In genomic region chr1:90838221-90838620, GRCm38 (mm10) we compare ENCODE assay signal across 7 mouse cellular contexts. TPM values are rescaled to one million over a fixed set of nuclear protein-coding genes. Genes with fewer than 3 reads are reported as not detected.
A peak's percentile ranks its signal among the peaks of the same experiment; 100 is the strongest.
DNase-seq lines count a peak whose midpoint lies in the region; ATAC-seq and TF ChIP-seq lines count a peak whose summit lies in the region.

No protein-coding gene starts in this region.

- no peaks in the 10 kb centered on the region for H3K36me3 ChIP-seq in myocyte (ENCODE audit: control insufficient read depth, insufficient read depth)
- no peaks in the 10 kb centered on the region for H3K36me3 ChIP-seq in hindbrain, embryonic 14.5 days (replicated peaks; ENCODE audit: control insufficient read depth, insufficient read depth)

- H3K9me3 ChIP-seq in hindbrain, embryonic 14.5 days (ENCODE audit: control insufficient read depth, low read length), result no peaks in the 10 kb centered on the region

- peak; percentile 5 for DNase-seq in ES-CJ7 (ENCODE audit: low read depth, low spot score)
- peak; percentile 74 for DNase-seq in brain, embryonic 14.5 days (ENCODE audit: low read depth)
- peak; percentile 53 for DNase-seq in heart, adult 8-10 months (ENCODE audit: low spot score)
- DNase-seq in layer of hippocampus, adult 9-11 months, result peak; percentile 82
- no peak for DNase-seq in hindbrain, embryonic 14.5 days (ENCODE audit: low spot score)

- no peaks in the 10 kb centered on the region for H3K27me3 ChIP-seq in myocyte (ENCODE audit: control insufficient read depth, insufficient read depth, insufficient read length)
- H3K27me3 ChIP-seq in hindbrain, embryonic 14.5 days (ENCODE audit: control insufficient read depth, insufficient read depth, low read length), result no peaks in the 10 kb centered on the region

- 71% methylated on average over 12 of the region's 12 CpGs for WGBS in hindbrain, embryonic 14.5 days

- no peak overlapping the region for H3K27ac ChIP-seq in hindbrain, embryonic 14.5 days

- H3K9ac ChIP-seq in hindbrain, embryonic 14.5 days, result no peak overlapping the region

- H3K79me2 ChIP-seq in myocyte (ENCODE audit: control insufficient read depth, insufficient read depth), result peaks cover 77% of the 10 kb centered on the region

- ATAC-seq in hindbrain, embryonic 14.5 days (ENCODE audit: low FRiP score), result no peak
- no peak for ATAC-seq in cerebellum, adult (ENCODE audit: insufficient number of reproducible peaks, low FRiP score, low TSS enrichment)

- no peak overlapping the region for H3ac ChIP-seq in myocyte (ENCODE audit: control insufficient read depth, insufficient read length)

- peak overlapping the region; percentile 91 for H3K4me2 ChIP-seq in myocyte (ENCODE audit: low read depth)
- no peak overlapping the region for H3K4me2 ChIP-seq in hindbrain, embryonic 14.5 days (replicated peaks)

- TF ChIP-seq POLR2A in brain, embryonic 14.5 days (IDR thresholded peaks at IDR 0.05; ENCODE audit: borderline replicate concordance, extremely low read depth, insufficient read depth, insufficient read length, poor library complexity, severe bottlenecking), result no peak
- TF ChIP-seq POLR2A in myocyte (IDR thresholded peaks at IDR 0.05; ENCODE audit: insufficient read length, low read depth), result peak; percentile 37

- H3K4me3 ChIP-seq in myocyte, result peak overlapping the region; percentile 5
- no peak overlapping the region for H3K4me3 ChIP-seq in hindbrain, embryonic 14.5 days (replicated peaks; ENCODE audit: low read length)

- no peak for TF ChIP-seq CTCF in brain, embryonic 14.5 days (IDR thresholded peaks at IDR 0.05; ENCODE audit: borderline replicate concordance, extremely low read depth, insufficient read depth, insufficient read length)

- H3K4me1 ChIP-seq in hindbrain, embryonic 14.5 days (replicated peaks; ENCODE audit: control insufficient read depth, insufficient read depth, low read length), result no peaks in the 10 kb centered on the region

TF ChIP-seq in myocyte, 11 proteins besides CTCF, POLR2A, EP300 and RAD21:
- TF ChIP-seq TCF3 (IDR thresholded peaks at IDR 0.05; ENCODE audit: insufficient read length, low read depth) (no peak), USF1 (IDR thresholded peaks at IDR 0.05; ENCODE audit: low read depth) (no peak), MAX (IDR thresholded peaks at IDR 0.05; ENCODE audit: low read depth) (no peak), POLR2AphosphoS2 (IDR thresholded peaks at IDR 0.05; ENCODE audit: insufficient read length, low read depth) (peak; percentile 31), SRF (IDR thresholded peaks at IDR 0.05; ENCODE audit: control insufficient read depth, insufficient read length, low read depth) (no peak), REST (IDR thresholded peaks at IDR 0.05; ENCODE audit: insufficient read depth, insufficient read length) (no peak), TCF12 (IDR thresholded peaks at IDR 0.05; ENCODE audit: insufficient read depth, poor library complexity, severe bottlenecking) (no peak), MYOD1 (IDR thresholded peaks at IDR 0.05; ENCODE audit: control insufficient read depth in 1 of 3, insufficient read length in 2 of 3, low read depth in 2 of 3) (peak in 1 of 3 experiments; percentile 7), CEBPB (IDR thresholded peaks at IDR 0.05; ENCODE audit: insufficient read depth, poor library complexity, severe bottlenecking) (0 out of 2 replicates have a peak, but pooled peaks have one; percentile 49), E2F4 (IDR thresholded peaks at IDR 0.05; ENCODE audit: insufficient read depth) (no peak), MYOG (IDR thresholded peaks at IDR 0.05; ENCODE audit: control insufficient read depth in 1 of 3, insufficient read depth in 1 of 3, insufficient read length in 2 of 3, low read depth in 2 of 3) (no peak)

RNA-seq across cellular contexts. Expression of gene Col6a3, which starts 5.5 kb away (rescaled TPM):
- polyA plus RNA-seq in brain, embryonic 14.5 days (2012; rRNA removed), result 14.9 and 22.3 TPM in 2 replicates
- total RNA-seq in heart, adult 8-10 months (2022), result 10 to 100 TPM in 3 of 4 experiments, 1 to 10 TPM in 1; 9.9 to 29.8 (median 23.8) TPM
- 186 TPM for polyA plus RNA-seq in myocyte (2012; fragmentation: generic; extraction: Trizol)
- polyA plus RNA-seq in hindbrain, embryonic 14.5 days (2014; fragmentation: Nextera tagmentation; extraction: Ambion mirVana), result 11.9 and 12.6 TPM in 2 replicates
